ENCODE assay signal across 9 mouse cellular contexts in genomic region chr2:70126330-70126729, GRCm38 (mm10).
A peak's percentile ranks its signal among the peaks of the same experiment; 100 is the strongest.
DNase-seq lines count a peak whose midpoint lies in the region; ATAC-seq and TF ChIP-seq lines count a peak whose summit lies in the region.
"Had no signal": no experiment of that assay in that cellular context is flagged by ENCODE, and none has a peak within 500 bp of the region (broad histone marks: within the 10 kb centered on the region; RNA-seq: fewer than 3 reads in every experiment).

No protein-coding gene starts in this region.

- no peak for DNase-seq in lung, embryonic 14.5 days
- no peak for DNase-seq in lung, postnatal 36 days
- no peak for DNase-seq in thymus, adult 2 months
- no peak for DNase-seq in layer of hippocampus, postnatal 14 days (ENCODE audit: low spot score in 2 of 2)
- no peak for DNase-seq in cerebellum, adult 18-20 months

- H3K27ac ChIP-seq in lung, embryonic 14.5 days (ENCODE audit: low read depth), result no peak overlapping the region
- H3K27ac ChIP-seq in forebrain, embryonic 12.5 days, result no peak overlapping the region
- H3K27ac ChIP-seq in hindbrain, embryonic 15.5 days (replicated peaks), result peak overlapping the region; percentile 53
- H3K27ac ChIP-seq in neural tube, embryonic 14.5 days (ENCODE audit: low read depth, low read length), result peak overlapping the region; percentile 34; the same call in 1 of the 2 replicates
- no peak overlapping the region for H3K27ac ChIP-seq in thymus, adult 2 months (ENCODE audit: control insufficient read depth, insufficient read depth, low read length)

- TF ChIP-seq POLR2A in thymus, adult 2 months (IDR thresholded peaks at IDR 0.05; ENCODE audit: control insufficient read depth, extremely low read depth, insufficient read depth, low read length, poor library complexity), result no peak

- TF ChIP-seq CTCF in lung, embryonic 14.5 days (IDR thresholded peaks at IDR 0.05; ENCODE audit: low read depth), result no peak
- no peak for TF ChIP-seq CTCF in thymus, adult 2 months (IDR thresholded peaks at IDR 0.05; ENCODE audit: borderline replicate concordance, control insufficient read depth, extremely low read depth, insufficient read depth, low read length, poor library complexity)

- H3K9me3 ChIP-seq in lung, embryonic 14.5 days (ENCODE audit: low read depth, low read length), result no peaks in the 10 kb centered on the region
- H3K9me3 ChIP-seq in forebrain, embryonic 12.5 days, result no peaks in the 10 kb centered on the region
- no peaks in the 10 kb centered on the region for H3K9me3 ChIP-seq in hindbrain, embryonic 15.5 days
- H3K9me3 ChIP-seq in neural tube, embryonic 14.5 days (ENCODE audit: control insufficient read depth, low read length), result no peaks in the 10 kb centered on the region

- no peak overlapping the region for H3K4me2 ChIP-seq in lung, embryonic 14.5 days
- peak overlapping the region; percentile 33 for H3K4me2 ChIP-seq in forebrain, embryonic 12.5 days
- H3K4me2 ChIP-seq in hindbrain, embryonic 15.5 days, result peak overlapping the region; percentile 49
- H3K4me2 ChIP-seq in neural tube, embryonic 14.5 days (ENCODE audit: low read depth, low read length), result peak overlapping the region; percentile 30; the same call in 1 of the 2 replicates

- no peaks in the 10 kb centered on the region for H3K36me3 ChIP-seq in lung, embryonic 14.5 days (ENCODE audit: insufficient read depth)
- no peaks in the 10 kb centered on the region for H3K36me3 ChIP-seq in forebrain, embryonic 12.5 days (replicated peaks)
- no peaks in the 10 kb centered on the region for H3K36me3 ChIP-seq in hindbrain, embryonic 15.5 days
- no peaks in the 10 kb centered on the region for H3K36me3 ChIP-seq in neural tube, embryonic 14.5 days (ENCODE audit: control insufficient read depth, insufficient read depth, low read length)
- no peaks in the 10 kb centered on the region for H3K36me3 ChIP-seq in thymus, adult 2 months (ENCODE audit: control insufficient read depth, insufficient read depth, low read length)

- no peak overlapping the region for H3K9ac ChIP-seq in lung, embryonic 14.5 days
- no peak overlapping the region for H3K9ac ChIP-seq in forebrain, embryonic 12.5 days
- no peak overlapping the region for H3K9ac ChIP-seq in hindbrain, embryonic 15.5 days
- H3K9ac ChIP-seq in neural tube, embryonic 14.5 days (replicated peaks; ENCODE audit: low read depth, low read length), result no peak overlapping the region

- ATAC-seq in lung, embryonic 14.5 days (ENCODE audit: insufficient read depth), result peak; percentile 4; the same call in 1 of the 2 replicates
- ATAC-seq in forebrain, embryonic 12.5 days (ENCODE audit: low FRiP score), result no peak
- ATAC-seq in hindbrain, embryonic 15.5 days (ENCODE audit: low FRiP score, low read depth), result 0 out of 2 replicates have a peak, but pooled peaks have one; percentile 24
- ATAC-seq in neural tube, embryonic 14.5 days (ENCODE audit: low read depth), result peak; percentile 36
- ATAC-seq: Patski had no signal

- 65% methylated on average over 10 of the region's 10 CpGs for WGBS in lung, embryonic 14.5 days
- 78% methylated on average over 10 of the region's 10 CpGs for WGBS in forebrain, embryonic 12.5 days
- WGBS in hindbrain, embryonic 15.5 days, result 64% methylated on average over 10 of the region's 10 CpGs
- WGBS in neural tube, embryonic 14.5 days, result 62% methylated on average over 10 of the region's 10 CpGs
- WGBS in thymus, adult 2 months, result 78% methylated on average over 10 of the region's 10 CpGs

- H3K4me1 ChIP-seq in lung, embryonic 14.5 days (ENCODE audit: insufficient read depth), result peaks cover 6% of the 10 kb centered on the region; the same call in 1 of the 2 replicates
- peaks cover 26% of the 10 kb centered on the region for H3K4me1 ChIP-seq in forebrain, embryonic 12.5 days
- peaks cover 22% of the 10 kb centered on the region for H3K4me1 ChIP-seq in hindbrain, embryonic 15.5 days (replicated peaks)
- H3K4me1 ChIP-seq in neural tube, embryonic 14.5 days (ENCODE audit: control insufficient read depth, insufficient read depth, low read length), result peaks cover 4% of the 10 kb centered on the region
- no peaks in the 10 kb centered on the region for H3K4me1 ChIP-seq in thymus, adult 2 months (replicated peaks; ENCODE audit: control insufficient read depth, insufficient read depth, low read length)

- peaks cover 5% of the 10 kb centered on the region; the same call in 1 of the 2 replicates for H3K27me3 ChIP-seq in lung, embryonic 14.5 days (ENCODE audit: insufficient read depth, low read length)
- peaks cover 39% of the 10 kb centered on the region for H3K27me3 ChIP-seq in forebrain, embryonic 12.5 days
- H3K27me3 ChIP-seq in hindbrain, embryonic 15.5 days, result no peaks in the 10 kb centered on the region
- no peaks in the 10 kb centered on the region for H3K27me3 ChIP-seq in neural tube, embryonic 14.5 days (ENCODE audit: control insufficient read depth, insufficient read depth, low read length)
- H3K27me3 ChIP-seq in thymus, adult 2 months (ENCODE audit: control insufficient read depth, insufficient read depth, low read length), result no peaks in the 10 kb centered on the region
- H3K27me3 ChIP-seq: Patski had no signal

- H3K4me3 ChIP-seq in lung, embryonic 14.5 days (ENCODE audit: low read depth, low read length), result no peak overlapping the region
- no peak overlapping the region for H3K4me3 ChIP-seq in forebrain, embryonic 12.5 days (replicated peaks)
- peak overlapping the region; percentile 22 for H3K4me3 ChIP-seq in hindbrain, embryonic 15.5 days
- H3K4me3 ChIP-seq in neural tube, embryonic 14.5 days (ENCODE audit: low read depth, low read length), result no peak overlapping the region
- no peak overlapping the region for H3K4me3 ChIP-seq in thymus, adult 2 months (ENCODE audit: control insufficient read depth, insufficient read depth, low read length)

Comparison
In these comparisons a context has a peak if more than half of its experiments do, and no peak if none do; other contexts are left out.
1. H3K27ac ChIP-seq: peak in hindbrain, embryonic 15.5 days (single experiment) and neural tube, embryonic 14.5 days (single experiment); none in lung, embryonic 14.5 days (single experiment), forebrain, embryonic 12.5 days (single experiment) and thymus, adult 2 months (single experiment).